Mouse (Mus musculus) embryonic stem cell, embryonic (primary cell): ENCODE measurements at regions not wholly inside any gene's neighbourhood (a gene's known extent, or its start where the extent isn't known, plus 50 kb on each side); places are given as distances from the start of the nearest gene placed in this dataset.
"Not testable (repeated sequence)": the region's sequence is repeated elsewhere in the genome, so short reads cannot be mapped to it uniquely, and the experiment has no call there.

Experiments used
- CTCF ChIA-PET, 4 experiments: fragments of 300-600 bp in 2 of 4; fragments of 350-600 bp in 2 of 4; sonication (Branson Sonifier 250); formaldehyde crosslinking; loops; one replicate each; lab custom pipeline; 2022; ENCODE audit warnings: inconsistent platforms in 2 of 4; lab: Charles Lee
- POLR2A ChIA-PET, 4 experiments: fragments of 300-600 bp in 2 of 4; fragments of 350-600 bp in 2 of 4; sonication (Branson Sonifier 250); formaldehyde crosslinking; loops; one replicate each; lab custom pipeline; 2022; ENCODE audit warnings: antibody characterized with exemption in 4 of 4, inconsistent platforms in 1 of 4; lab: Charles Lee

DNA sequence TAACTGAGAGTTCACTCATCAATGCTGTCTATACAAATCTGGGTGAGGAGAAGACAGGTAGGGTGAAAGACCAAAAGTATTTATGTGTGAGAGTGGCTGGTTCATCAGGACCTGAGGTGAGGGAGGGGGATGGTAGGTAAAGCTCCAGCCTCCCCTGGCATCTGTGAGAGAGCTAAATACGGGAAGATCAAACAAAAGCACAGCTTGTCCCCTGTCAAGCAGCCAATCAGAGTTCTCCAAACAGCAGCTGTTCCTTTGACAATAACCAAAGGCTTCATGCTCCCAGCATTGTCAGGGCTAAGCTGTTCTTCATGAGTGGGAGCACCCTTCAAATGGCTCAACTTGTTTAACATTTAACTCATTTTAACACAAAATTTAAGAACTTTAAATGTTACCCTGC lies 160.1 kb upstream of the Map1b start:
- CTCF ChIA-PET, result interaction anchor here in 1 of 4 experiments (0.6 kb wide), 1 partner anchor 174 kb away, joined by 10 read pairs; no protein-coding TSS in a partner anchor

DNA sequence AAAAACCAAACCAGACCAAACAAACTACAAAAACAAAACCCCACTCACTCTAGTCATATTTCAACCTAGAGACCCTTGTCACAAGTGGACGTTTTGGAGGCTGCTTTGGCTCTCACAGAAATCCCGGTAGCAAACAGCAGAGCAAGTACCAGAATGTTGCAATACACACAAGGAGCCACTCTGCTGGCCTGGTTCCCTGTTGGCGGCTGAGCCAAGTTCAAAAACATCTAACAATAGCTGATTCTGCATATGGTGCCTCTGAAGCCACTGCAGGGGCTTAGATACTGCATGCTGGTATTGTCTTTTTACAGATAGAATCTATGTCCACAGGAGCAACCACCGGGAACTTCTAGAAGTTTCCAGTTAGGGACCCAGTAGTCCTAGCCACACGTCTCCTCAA lies 159.6 kb upstream of the Map1b start:
- ChIA-PET POLR2A (interaction anchor here in 1 of 4 experiments (1.0 kb wide), 1 partner anchor 25 kb away, joined by 3 read pairs; no protein-coding TSS in a partner anchor), CTCF (no interaction called here)

More for the DNA sequence above, 160.1 kb upstream of the Map1b start:
- POLR2A ChIA-PET, result interaction anchor here in 1 of 4 experiments (1.0 kb wide), 1 partner anchor 25 kb away, joined by 3 read pairs; no protein-coding TSS in a partner anchor

GRCm38 (mm10) chr13:99672714-99673113 lies 156.4 kb upstream of the Map1b start:
- POLR2A ChIA-PET, result no interaction called here
- CTCF ChIA-PET, result interaction anchor here in 1 of 4 experiments (0.6 kb wide), 1 partner anchor 173 kb away, joined by 3 read pairs; no protein-coding TSS in a partner anchor

DNA sequence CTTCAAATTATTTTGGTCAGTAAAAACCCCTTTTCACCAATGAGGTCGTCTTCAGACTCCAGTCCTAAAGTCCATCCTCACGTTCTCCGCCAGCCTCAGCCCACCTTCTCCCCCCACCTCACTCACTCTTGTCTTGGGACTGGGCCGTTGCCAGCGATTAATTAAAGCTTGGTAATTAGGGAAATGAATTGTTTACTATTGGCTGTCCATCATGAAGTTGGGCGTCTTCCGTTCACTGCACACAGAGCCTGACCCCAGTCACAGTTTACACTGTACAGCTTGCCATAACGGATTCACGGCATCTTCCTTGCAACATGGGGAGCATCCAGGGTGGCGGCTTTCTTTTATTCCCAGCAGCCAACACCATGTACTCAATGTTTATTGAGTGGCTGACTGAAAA lies 155.4 kb upstream of the Map1b start:
- CTCF ChIA-PET, result interaction anchor here in 1 of 4 experiments (0.6 to 0.7 kb wide), 2 partner anchors 19 to 272 kb away, joined by 3 to 4 read pairs; no protein-coding TSS in a partner anchor
- POLR2A ChIA-PET, result no interaction called here

DNA sequence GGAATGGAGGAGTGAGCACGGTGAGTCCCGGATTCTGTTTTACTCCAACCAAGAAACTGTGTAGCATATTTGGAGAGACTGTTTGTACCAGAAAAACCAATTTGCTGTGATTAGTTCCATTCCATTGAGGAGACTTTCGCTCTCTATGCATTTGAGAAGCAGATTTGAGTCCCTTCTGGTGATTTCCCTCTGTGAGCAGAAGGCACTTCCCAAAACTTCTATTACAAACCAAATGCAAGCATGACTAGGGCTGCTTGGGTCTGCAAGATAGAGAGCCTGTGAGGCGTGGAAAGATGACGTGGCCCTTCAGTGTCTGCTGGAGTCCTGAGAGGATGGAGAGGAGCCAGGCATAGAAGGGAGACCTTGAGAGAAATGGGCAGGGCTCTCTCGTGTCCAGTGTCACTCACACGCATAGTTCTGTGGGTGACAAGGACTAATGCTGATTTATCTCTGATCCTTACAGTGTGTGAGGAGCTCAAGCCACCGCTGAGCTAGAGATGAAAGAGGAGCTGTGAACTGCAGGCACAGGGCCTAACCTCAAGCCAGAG lies 153.7 kb upstream of the Map1b start:
- ChIA-PET POLR2A (no interaction called here), CTCF (no interaction called here)

DNA sequence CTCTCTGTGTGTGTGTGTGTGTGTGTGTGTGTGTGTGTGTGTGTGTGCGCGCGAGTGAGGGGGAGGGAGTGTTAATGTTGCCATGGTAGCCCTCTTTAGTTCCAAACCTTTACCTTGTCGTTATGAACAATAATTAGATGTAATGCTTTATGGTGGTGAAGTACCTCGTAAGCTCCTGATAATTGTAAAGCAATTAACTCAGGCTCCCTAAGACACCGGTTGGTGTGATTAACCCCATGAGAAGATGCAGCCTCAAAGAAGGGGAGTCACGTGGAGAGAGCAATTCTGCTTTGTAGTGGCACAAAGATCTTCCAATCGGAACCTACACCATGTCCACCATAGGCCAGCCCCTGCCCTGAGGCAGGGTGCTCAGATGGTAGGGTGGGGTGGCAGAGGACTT lies 152.3 kb upstream of the Map1b start:
- ChIA-PET POLR2A (no interaction called here), CTCF (no interaction called here)

DNA sequence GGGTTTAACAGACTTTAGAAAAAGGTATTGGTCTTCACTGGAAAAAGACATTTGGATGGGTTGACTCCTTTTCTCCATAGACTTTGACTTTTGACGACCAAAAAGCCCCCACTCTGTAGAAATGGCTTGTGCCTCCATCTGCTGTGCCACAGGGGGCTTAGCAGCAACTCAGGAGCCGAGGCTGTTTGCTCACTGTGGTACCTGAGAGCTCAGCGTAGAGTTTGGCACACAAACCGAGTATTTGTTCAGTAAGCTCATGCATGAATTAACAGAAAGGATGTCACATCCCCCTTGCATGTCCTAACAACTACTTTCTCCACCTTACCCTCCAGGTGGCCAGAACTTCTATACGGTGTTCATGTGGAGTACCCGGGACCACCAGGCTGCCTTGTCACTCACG lies 149.7 kb upstream of the Map1b start:
- POLR2A ChIA-PET, result no interaction called here
- CTCF ChIA-PET, result no interaction called here

- CTCF ChIA-PET, result interaction anchor here in 2 of 4 experiments (0.6 to 0.9 kb wide), 2 partner anchors 126 to 288 kb away, joined by 3 read pairs; no protein-coding TSS in a partner anchor
- POLR2A ChIA-PET, result not testable (repeated sequence)
These were observed 147.1 kb upstream of the Map1b start for GRCm38 (mm10) chr13:99663422-99663821.

- POLR2A ChIA-PET, result interaction anchor here in 1 of 4 experiments (1.5 kb wide), 1 partner anchor 31 kb away, joined by 3 read pairs; no protein-coding TSS in a partner anchor
- CTCF ChIA-PET, result no interaction called here
These were observed 131.4 kb upstream of the Map1b start for GRCm38 (mm10) chr13:99647661-99648204.

GRCm38 (mm10) chr13:99644771-99645170 lies 128.4 kb upstream of the Map1b start:
- CTCF ChIA-PET, result no interaction called here
- POLR2A ChIA-PET, result interaction anchor here in 1 of 4 experiments (1.4 kb wide), 1 partner anchor 13 kb away, joined by 4 read pairs; no protein-coding TSS in a partner anchor

DNA sequence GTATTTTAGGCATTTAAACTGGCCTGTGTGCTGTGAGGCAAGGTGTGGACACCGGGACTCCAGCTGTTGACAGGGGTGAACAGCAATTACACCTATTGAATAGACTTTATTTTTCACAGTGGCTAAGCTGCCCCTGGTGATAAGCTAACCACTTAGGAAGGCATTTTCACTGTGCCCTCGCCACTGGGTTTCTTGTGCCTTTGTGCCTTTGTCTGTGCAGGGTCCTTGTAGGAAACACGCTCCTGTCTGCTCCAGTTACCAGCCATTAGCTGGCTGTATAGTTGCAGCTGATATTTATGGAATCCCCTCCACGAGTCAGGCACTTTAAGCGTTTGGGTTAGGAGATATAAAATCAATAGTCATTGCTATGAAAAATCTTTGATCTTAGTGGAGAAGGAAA lies 126.5 kb upstream of the Map1b start:
- POLR2A ChIA-PET, result interaction anchor here in 1 of 4 experiments (0.5 kb wide), 1 partner anchor 1939 kb away, joined by 3 read pairs; no protein-coding TSS in a partner anchor
- CTCF ChIA-PET, result interaction anchor here in 3 of 4 experiments (0.6 to 1.3 kb wide), 4 partner anchors 35 to 268 kb away, joined by 3 to 4 read pairs (median 3); no protein-coding TSS in a partner anchor

GRCm38 (mm10) chr13:99642301-99642700 lies 126.0 kb upstream of the Map1b start:
- ChIA-PET POLR2A (interaction anchor here in 2 of 4 experiments (0.5 to 0.6 kb wide), 2 partner anchors 15 to 1938 kb away, joined by 3 to 6 read pairs; no protein-coding TSS in a partner anchor), CTCF (interaction anchor here in 3 of 4 experiments (0.8 to 1.3 kb wide), 3 partner anchors 35 to 267 kb away, joined by 3 to 4 read pairs (median 3); no protein-coding TSS in a partner anchor)

DNA sequence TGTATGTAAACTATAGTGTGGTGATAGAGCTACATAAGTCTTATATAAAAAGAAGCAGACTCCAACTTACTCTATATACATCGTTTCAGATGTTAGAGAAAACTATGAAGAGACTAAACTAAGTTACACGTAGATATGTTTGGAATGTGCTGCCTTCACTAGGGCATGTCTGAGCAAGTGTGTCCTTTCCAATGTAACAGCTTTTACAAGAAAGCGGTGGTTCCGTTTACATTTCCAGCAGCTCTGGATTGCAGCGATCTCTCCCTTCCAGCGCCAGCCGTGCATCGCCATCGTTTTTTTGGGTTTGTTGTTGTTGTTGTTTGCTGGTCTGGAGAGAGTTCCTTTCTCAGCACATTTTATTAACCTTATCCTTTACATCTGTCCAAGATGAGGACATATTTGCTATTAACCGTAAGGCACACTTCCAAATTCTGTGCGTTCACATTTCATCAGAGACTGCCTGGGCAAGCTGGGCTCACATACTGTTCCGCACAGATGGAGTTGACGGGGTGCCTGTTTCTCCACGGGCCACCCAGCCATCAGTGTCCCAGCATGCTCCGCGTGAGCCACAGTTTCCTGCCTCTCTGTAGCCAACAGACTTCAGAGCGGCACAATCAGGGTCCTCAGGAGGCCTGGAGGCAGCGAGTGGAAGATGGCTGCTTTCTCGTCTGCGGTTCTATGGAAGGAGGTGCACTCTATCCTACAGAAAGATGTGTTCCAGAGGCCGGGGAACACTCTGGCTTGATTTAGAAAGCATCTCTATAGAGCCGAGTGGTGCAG lies 125.2 kb upstream of the Map1b start:
- ChIA-PET POLR2A (interaction anchor here in 2 of 4 experiments (0.5 to 0.6 kb wide), 3 partner anchors 12 to 217 kb away, joined by 3 to 6 read pairs (median 3); no protein-coding TSS in a partner anchor), CTCF (interaction anchor here (0.6 to 1.3 kb wide), 6 partner anchors 34 to 266 kb away, joined by 3 to 4 read pairs (median 3); no protein-coding TSS in a partner anchor)

- ChIA-PET CTCF (no interaction called here), POLR2A (no interaction called here)
These were observed 116.4 kb upstream of the Map1b start for GRCm38 (mm10) chr13:99632706-99633105.

GRCm38 (mm10) chr13:99630800-99631199 lies 114.5 kb upstream of the Map1b start:
- ChIA-PET POLR2A (no interaction called here), CTCF (interaction anchor here in 1 of 4 experiments (0.6 kb wide), 1 partner anchor 277 kb away, joined by 3 read pairs; no protein-coding TSS in a partner anchor)

DNA sequence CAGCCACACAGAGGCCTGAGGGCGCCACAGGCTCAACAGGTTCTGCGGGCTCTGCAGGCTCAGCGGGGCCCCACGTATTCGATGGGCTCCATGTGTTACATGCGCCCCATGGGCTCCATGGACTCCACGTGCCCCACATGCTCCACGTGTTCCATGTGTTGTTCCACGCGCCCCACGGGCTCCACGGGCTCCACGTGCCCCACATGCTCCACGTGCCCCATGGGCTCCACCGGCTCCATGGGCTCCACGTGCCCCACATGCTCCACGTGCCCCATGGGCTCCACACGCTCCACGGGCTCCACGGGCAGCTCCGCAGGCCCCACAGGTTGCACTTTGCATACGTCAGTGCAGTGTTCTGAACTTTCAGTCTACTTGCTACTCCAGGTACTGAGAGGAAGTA lies 114.0 kb upstream of the Map1b start:
- ChIA-PET CTCF (no interaction called here), POLR2A (no interaction called here)

GRCm38 (mm10) chr13:99625196-99625595 lies 108.9 kb upstream of the Map1b start:
- CTCF ChIA-PET, result no interaction called here

DNA sequence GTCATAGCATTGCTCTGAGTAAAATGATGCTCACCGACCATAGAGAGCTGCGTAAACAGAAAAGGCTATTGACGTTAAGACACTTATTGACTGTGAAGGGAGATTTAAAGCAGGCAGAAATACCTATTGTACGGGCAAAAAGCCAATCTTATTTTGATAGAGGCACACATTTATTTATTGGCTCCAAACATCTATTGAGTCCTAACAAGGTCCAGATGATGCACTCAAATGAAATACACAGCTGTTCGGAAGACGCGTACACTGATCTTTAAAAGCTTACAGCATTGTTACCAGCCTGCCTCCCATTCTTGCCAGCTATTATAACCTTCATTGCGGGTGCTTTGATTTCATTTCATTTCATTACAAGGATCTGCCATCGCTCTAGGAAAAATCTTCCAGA lies 102.0 kb upstream of the Map1b start:
- POLR2A ChIA-PET, result interaction anchor here in 1 of 4 experiments (1.2 kb wide), 1 partner anchor 9 kb away, joined by 3 read pairs; no protein-coding TSS in a partner anchor
- CTCF ChIA-PET, result no interaction called here

More at GRCm38 (mm10) chr13:99625196-99625595, 108.9 kb upstream of the Map1b start:
- POLR2A ChIA-PET, result no interaction called here

DNA sequence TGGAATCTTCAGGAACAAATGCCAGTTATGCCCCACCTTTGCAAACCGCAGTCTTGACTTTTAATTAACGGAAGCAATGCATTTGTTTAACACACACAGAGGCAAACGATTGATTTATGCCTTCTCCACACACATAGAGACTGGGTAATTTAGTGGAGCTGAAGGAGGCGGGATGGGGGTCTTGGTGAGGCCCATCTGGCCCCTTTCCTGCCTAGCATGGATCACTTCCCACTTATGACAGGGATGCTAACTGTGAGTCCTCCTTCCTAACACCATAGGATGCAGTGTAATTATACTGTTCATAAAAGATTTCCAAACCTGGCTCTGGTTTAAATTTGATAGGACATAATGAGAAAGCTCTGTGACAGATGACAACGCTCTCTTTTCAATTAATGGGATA lies 101.1 kb upstream of the Map1b start:
- ChIA-PET POLR2A (interaction anchor here in 2 of 4 experiments (1.2 kb wide), 2 partner anchors 8 to 30 kb away, joined by 3 read pairs; no protein-coding TSS in a partner anchor), CTCF (interaction anchor here in 1 of 4 experiments (0.6 kb wide), 1 partner anchor 839 kb away, joined by 4 read pairs; no protein-coding TSS in a partner anchor)
